Mouse (Mus musculus) left cerebral cortex, adult 2 months (tissue): ENCODE measurements around the gene Eef2k. TPM values are rescaled to one million over a fixed set of nuclear protein-coding genes. Genes with fewer than 3 reads are reported as not detected.

ENCODE experiments used
- DNase-seq, 2 experiments: peaks; one replicate each; pipeline ENCODE4 v3.0.0; 2021 to 2022; ENCODE audit warnings: low spot score in 2 of 2, mixed read lengths in 1 of 2; ENCODE audit errors: extremely low spot score in 1 of 2
- H3K27ac ChIP-seq: fragments of 200-600 bp; 2 replicates; pipeline ENCODE4 v1.8.1; 2022
- H3K4me3 ChIP-seq: fragments of 200-600 bp; 2 replicates; pipeline ENCODE4 v1.8.1; 2022
- CTCF ChIP-seq: fragments of 200-600 bp; IDR thresholded peaks from 2 replicates; pipeline ENCODE4 v1.8.1; 2022; ENCODE audit warnings: antibody characterized with exemption, mild to moderate bottlenecking, moderate library complexity
- intact Hi-C: fragments of 180-260 bp; cut with DNase I; formaldehyde crosslinking; loops from one replicate; pipeline ENCODE4 v1.15.1; 2025
- total RNA-seq, 2 experiments: library from RNA; stranded (reverse); gene quantifications; 2 replicates each; pipeline ENCODE4 v1.2.3; 2021

The Eef2k gene
- total RNA-seq, 2 experiments from 2014 or later, result 34.1 to 34.4 TPM

DNA sequence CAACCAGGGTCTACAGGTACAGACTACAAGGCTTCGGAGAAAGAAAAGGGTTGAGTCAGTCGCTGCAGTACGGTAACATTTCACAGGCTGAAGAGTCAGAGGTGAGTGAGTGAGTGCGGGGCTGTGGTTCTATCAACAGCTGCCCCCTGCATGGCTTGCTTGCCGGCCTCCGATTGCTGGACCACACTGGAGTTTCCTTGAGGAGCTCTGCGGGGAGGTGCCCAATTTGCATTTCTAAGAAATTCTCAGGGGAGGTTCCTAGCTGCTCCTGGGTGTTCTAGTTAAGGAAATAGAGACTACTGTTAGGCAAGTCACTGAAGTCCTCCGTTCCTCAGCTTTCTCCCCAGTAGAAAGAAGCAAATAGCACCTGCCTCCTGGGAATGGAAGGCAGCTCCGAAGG lies 2.1 kb downstream of the Eef2k start:
- no peak for TF ChIP-seq CTCF
- DNase-seq, result no peak
- no peak overlapping the region for H3K27ac ChIP-seq
- peak overlapping the region; percentile 17; the same call in 1 of the 2 replicates for H3K4me3 ChIP-seq
- intact Hi-C loops, result loop anchor here (5.0 kb wide), 1 partner anchor 218 kb away; no protein-coding TSS in a partner anchor

DNA sequence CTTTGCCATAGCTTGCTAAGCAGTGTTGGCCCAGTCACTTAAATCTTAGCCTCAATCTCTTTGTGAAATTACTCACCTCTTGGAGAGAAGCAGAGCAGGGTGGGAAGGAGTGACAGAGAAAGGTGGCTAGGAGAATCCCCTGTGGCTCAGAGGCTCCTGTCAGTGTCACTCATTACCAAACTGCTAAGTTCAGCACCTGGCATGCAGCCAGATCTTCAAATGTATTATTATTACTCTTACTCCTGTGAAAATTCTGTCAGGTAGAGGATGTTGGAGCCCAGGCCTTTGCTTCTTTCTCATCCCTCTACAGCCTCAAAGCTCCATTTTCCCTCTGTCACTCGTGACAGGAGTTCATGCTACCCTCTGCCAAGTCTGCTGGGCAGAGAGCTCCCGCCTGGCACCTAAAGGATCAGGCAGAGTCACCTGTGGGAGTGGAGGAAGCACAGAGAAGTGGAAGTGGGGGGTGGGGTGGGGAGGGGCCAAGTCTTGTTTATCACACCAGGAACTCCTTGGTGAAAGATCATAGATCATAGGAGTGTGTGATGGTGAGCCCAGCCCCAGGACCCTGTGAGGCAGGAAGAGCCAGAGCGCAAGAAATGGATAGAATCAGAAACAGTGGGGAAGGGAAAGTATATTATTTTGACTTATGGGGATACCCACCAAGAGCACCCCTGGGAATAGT lies 6.3 kb downstream of the Eef2k start:
- H3K4me3 ChIP-seq, result no peak overlapping the region
- intact Hi-C loops, result no loop called here
- H3K27ac ChIP-seq, result no peak overlapping the region
- TF ChIP-seq CTCF, result no peak
- no peak for DNase-seq

- no peak for TF ChIP-seq CTCF
- DNase-seq, result no peak
- Histone ChIP-seq H3K4me3 (no peak overlapping the region), H3K27ac (no peak overlapping the region)
- intact Hi-C loops, result no loop called here
These were observed 7.5 kb downstream of the Eef2k start for GRCm38 (mm10) chr7:120850165-120850564.

GRCm38 (mm10) chr7:120859854-120860253 lies 17.2 kb downstream of the Eef2k start:
- TF ChIP-seq CTCF, result no peak
- intact Hi-C loops, result no loop called here

DNA sequence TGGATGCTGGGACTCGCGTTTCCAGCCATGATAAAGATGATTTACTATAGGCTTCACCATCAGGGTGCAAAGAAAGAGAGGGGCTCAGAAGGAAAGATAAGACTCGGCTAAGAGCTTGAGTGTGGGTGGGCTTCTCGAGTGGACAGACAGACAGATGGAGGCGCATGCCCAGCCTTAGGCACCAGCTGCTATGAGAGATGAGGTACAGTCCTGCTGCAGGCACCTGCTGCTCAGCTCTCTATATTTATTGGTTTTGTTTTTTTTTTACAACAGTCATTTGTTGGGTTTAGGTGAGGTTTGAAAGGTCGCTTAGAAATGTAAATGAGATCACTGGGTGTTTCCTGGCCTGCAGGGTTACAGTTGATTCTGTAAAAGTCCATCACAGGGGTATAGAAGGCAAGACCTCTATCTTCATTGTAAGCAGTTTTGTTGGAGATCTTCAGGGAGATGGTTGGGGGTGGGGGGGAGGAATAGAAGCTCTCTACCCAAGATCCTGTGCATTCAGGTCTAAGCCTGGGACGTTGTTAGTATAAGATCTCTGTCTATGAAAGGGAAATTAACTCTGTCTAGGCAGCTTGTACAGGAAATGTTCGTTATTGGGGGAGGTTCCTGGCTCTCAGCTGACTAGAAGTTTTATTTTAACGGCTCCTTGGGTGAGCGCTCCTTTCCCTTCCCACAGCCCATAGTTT lies 18.3 kb downstream of the Eef2k start:
- DNase-seq, result no peak
- intact Hi-C loops, result no loop called here
- no peak for TF ChIP-seq CTCF
- Histone ChIP-seq H3K4me3 (no peak overlapping the region), H3K27ac (no peak overlapping the region)

More at GRCm38 (mm10) chr7:120859854-120860253, 17.2 kb downstream of the Eef2k start:
- Histone ChIP-seq H3K27ac (no peak overlapping the region), H3K4me3 (no peak overlapping the region)
- no peak for DNase-seq

- no peak for TF ChIP-seq CTCF
- DNase-seq, result no peak
- Histone ChIP-seq H3K27ac (no peak overlapping the region), H3K4me3 (no peak overlapping the region)
- intact Hi-C loops, result no loop called here
These were observed 18.9 kb downstream of the Eef2k start for GRCm38 (mm10) chr7:120861488-120862047.

GRCm38 (mm10) chr7:120862196-120862595 lies 19.6 kb downstream of the Eef2k start:
- no peak overlapping the region for H3K4me3 ChIP-seq
- no peak for TF ChIP-seq CTCF
- intact Hi-C loops, result no loop called here

GRCm38 (mm10) chr7:120862626-120863025 lies 20.0 kb downstream of the Eef2k start:
- Histone ChIP-seq H3K4me3 (no peak overlapping the region), H3K27ac (no peak overlapping the region)
- no peak for TF ChIP-seq CTCF
- no peak for DNase-seq
- intact Hi-C loops, result no loop called here

More at GRCm38 (mm10) chr7:120862196-120862595, 19.6 kb downstream of the Eef2k start:
- no peak overlapping the region for H3K27ac ChIP-seq
- DNase-seq, result no peak

DNA sequence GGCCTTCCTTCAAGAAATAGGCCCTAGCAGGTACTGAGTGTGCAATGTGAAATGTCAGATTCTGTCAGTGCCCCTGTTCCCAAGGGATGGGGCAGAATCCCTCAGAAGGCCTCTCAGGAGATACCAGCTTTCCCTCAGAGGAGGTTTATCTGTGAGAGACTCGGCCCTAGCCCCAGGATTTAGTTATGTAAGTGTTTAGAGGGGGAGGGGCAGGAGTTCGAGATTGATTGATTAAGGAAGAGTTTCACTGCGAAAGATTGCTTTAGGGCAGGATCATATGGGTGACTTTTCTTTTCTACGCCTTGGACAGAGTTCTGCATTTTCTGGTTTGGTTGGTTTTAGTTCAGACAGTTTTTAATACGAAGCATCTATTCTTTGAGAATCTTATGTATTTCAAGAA lies 20.8 kb downstream of the Eef2k start:
- no peak for DNase-seq
- no peak overlapping the region for H3K4me3 ChIP-seq
- no peak overlapping the region for H3K27ac ChIP-seq
- TF ChIP-seq CTCF, result no peak
- intact Hi-C loops, result no loop called here

GRCm38 (mm10) chr7:120865100-120865499 lies 22.5 kb downstream of the Eef2k start:
- no peak for TF ChIP-seq CTCF
- H3K27ac ChIP-seq, result no peak overlapping the region
- no peak for DNase-seq
- no peak overlapping the region for H3K4me3 ChIP-seq
- intact Hi-C loops, result no loop called here

DNA sequence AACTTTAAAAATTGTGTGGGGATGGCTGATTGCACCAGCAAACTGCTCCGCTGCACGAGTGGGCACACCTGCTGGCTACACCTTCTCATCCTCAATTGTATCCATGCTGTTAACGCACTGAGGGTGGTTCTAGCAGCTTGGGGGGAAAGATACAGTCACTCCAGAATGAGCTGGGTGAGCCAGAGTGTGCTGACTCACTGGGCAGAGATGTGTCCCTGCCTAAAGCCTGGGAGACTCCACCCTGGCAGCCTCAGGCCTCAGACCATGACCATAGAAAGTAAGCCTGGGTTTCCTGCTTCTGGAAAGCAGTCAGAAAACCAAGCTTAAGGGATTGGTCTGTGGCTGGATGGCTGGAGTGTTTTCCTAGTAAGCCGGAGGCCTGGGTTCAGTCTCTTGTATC lies 23.2 kb downstream of the Eef2k start:
- peak in 1 of 2 experiments; percentile 30 for DNase-seq
- intact Hi-C loops, result no loop called here
- no peak overlapping the region for H3K4me3 ChIP-seq
- peak overlapping the region; percentile 12; the same call in 1 of the 2 replicates for H3K27ac ChIP-seq
- no peak for TF ChIP-seq CTCF

- TF ChIP-seq CTCF, result no peak
- intact Hi-C loops, result no loop called here
- no peak for DNase-seq
- Histone ChIP-seq H3K4me3 (no peak overlapping the region), H3K27ac (no peak overlapping the region)
These were observed 24.1 kb downstream of the Eef2k start for GRCm38 (mm10) chr7:120866684-120867083.
